Mouse (Mus musculus): Measurements from ENCODE around the gene Clip3. TPM values are rescaled to one million over a fixed set of nuclear protein-coding genes. Genes with fewer than 3 reads are reported as not detected.

Clip3 gene
- polyA plus RNA-seq, 1 experiment from 2014 or later: 124 TPM

DNA sequence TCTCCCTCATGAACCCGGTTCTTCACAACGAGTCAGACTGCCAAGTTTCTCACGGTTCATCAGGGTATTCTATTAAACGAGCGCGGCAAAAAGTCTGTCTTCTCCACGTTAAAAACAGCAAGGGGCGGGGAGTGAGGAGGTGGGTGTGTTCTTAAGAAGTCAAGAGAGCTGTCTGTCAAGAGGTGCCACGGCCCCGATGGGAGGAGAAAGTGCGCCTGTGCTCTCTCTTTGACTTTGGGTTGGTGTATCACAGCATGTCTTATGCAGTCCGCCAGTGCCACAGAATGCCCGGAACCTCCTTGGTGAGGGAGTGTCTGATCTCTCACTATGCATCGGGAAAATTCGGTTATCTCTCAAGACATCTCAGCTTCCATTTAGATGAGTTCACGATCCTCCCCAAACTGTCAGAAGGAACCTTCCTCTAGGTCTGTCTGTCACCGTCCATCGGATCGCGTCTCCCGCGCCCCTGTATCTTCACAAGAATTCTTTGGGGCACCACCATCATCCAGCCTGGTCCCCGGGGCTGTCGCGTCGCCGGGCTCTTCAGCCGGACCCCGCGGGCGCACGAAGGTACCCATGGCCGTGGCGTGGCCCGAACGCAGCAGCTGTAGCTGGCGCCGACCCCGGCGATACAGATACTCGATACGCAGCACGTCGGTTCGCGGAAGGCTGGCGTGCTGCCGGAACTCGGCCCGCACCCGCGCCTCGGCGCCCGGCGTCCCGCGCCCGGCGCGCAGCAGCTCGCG is 30.2 kb downstream of the Clip3 start, which contains the start of gene E130208F15Rik:
Gene E130208F15Rik (plus strand): TSS at position 202 of the 746 bp plus-strand sequence.
- Histone ChIP-seq H3K9ac (ENCODE audit: low read depth, low read length) (peak within 1 kb of the TSS; percentile 88), H3K27me3 (ENCODE audit: control insufficient read depth, insufficient read depth, low read depth, low read length) (no peaks in the 10 kb centered on the region), H3K27ac (ENCODE audit: low read length) (peak within 1 kb of the TSS; percentile 85), H3K9me3 (replicated peaks; ENCODE audit: control insufficient read depth, low read length, poor library complexity, severe bottlenecking) (no peaks in the 10 kb centered on the region; the same call in 1 of the 2 replicates), H3K4me3 (ENCODE audit: low read depth, low read length) (peak within 1 kb of the TSS; percentile 75), H3K4me1 (ENCODE audit: control insufficient read depth, insufficient read depth, low read length) (peaks cover 14% of the 10 kb centered on the region), H3K36me3 (ENCODE audit: control insufficient read depth, insufficient read depth, low read length) (no peaks in the 10 kb centered on the region), H3K4me2 (ENCODE audit: low read length) (peak within 1 kb of the TSS; percentile 87)
- under 1% methylated on average over 57 of the region's 63 CpGs for WGBS
- ATAC-seq: peak; percentile 70

DNA sequence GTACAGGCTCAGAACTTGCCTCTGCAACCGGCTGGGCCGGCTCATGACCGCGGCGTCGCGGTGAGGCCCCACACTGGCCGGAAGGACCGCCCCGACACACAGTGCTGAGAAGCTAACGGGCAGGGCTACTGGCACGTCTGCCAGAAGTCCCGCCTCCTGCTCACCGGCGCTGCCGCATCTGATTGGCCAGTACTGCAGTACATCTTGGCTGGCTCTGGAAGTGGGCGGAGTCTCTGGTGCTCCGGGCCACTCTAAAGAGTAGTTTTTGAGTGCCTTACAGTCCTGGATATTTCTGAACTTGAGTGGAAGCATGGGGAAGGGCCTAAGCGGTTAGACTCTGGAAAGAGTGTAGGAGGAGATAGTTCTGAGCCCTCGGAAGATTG is 30.7 kb downstream of the Clip3 start:
- Histone ChIP-seq H3K36me3 (ENCODE audit: control insufficient read depth, insufficient read depth, low read length) (no peaks in the 10 kb centered on the region), H3K9ac (ENCODE audit: low read depth, low read length) (peak overlapping the region; percentile 88), H3K9me3 (replicated peaks; ENCODE audit: control insufficient read depth, low read length, poor library complexity, severe bottlenecking) (no peaks in the 10 kb centered on the region; the same call in 1 of the 2 replicates), H3K4me3 (ENCODE audit: low read depth, low read length) (peak overlapping the region; percentile 75), H3K27me3 (ENCODE audit: control insufficient read depth, insufficient read depth, low read depth, low read length) (no peaks in the 10 kb centered on the region), H3K27ac (ENCODE audit: low read length) (peak overlapping the region; percentile 85), H3K4me2 (ENCODE audit: low read length) (peak overlapping the region; percentile 87), H3K4me1 (ENCODE audit: control insufficient read depth, insufficient read depth, low read length) (peaks cover 14% of the 10 kb centered on the region)
- ATAC-seq: peak; percentile 99
- under 1% methylated on average over 20 of the region's 20 CpGs for WGBS

DNA sequence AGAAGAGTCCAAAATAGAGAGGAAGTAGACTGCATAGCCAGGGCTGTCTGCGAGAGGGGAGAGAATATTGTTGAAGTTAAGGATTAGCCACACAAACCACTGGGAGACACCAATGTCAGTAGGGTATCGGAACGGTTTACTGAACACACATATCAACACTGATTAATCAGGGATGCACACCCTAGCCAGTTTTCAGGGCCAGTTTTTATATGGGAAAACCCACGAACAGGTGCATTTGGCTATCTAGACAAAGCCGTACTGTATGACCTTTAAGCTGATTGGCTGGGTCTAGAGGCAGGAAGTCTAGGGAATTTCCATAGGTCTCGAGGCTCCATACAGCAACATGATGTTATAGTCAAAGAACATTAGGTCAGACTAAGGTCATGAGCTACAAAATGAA is 31.3 kb downstream of the Clip3 start:
- WGBS: 35% methylated on average over 6 of the region's 6 CpGs
- ATAC-seq: no peak
- Histone ChIP-seq H3K4me2 (ENCODE audit: low read length) (peak overlapping the region; percentile 87), H3K9me3 (replicated peaks; ENCODE audit: control insufficient read depth, low read length, poor library complexity, severe bottlenecking) (no peaks in the 10 kb centered on the region; the same call in 1 of the 2 replicates), H3K27me3 (ENCODE audit: control insufficient read depth, insufficient read depth, low read depth, low read length) (no peaks in the 10 kb centered on the region), H3K27ac (ENCODE audit: low read length) (peak overlapping the region; percentile 8), H3K4me3 (ENCODE audit: low read depth, low read length) (peak overlapping the region; percentile 75), H3K4me1 (ENCODE audit: control insufficient read depth, insufficient read depth, low read length) (peaks cover 14% of the 10 kb centered on the region), H3K9ac (ENCODE audit: low read depth, low read length) (peak overlapping the region; percentile 22; the same call in 1 of the 2 replicates), H3K36me3 (ENCODE audit: control insufficient read depth, insufficient read depth, low read length) (no peaks in the 10 kb centered on the region)

DNA sequence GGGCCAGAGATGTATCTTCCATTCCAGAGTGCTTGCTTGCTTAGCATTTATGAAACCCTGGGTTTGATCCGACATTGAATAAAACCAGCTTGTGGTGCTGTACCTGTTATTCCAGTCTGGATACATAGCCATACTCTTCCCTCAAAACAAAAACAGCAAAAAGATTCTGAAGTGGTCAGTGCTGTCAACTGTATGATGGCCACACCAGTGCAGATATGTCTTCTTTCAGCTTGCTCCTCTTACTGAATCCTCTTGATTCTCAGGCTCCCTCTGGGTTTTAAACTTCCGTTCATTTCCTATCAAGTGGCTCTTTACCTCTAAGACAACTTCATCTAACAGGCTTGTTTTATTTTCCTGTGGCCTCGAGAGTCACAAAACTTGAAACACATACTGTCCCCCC is 32.3 kb downstream of the Clip3 start, which contains the start of gene Sdhaf1:
Gene Sdhaf1 (minus strand): TSS at position 101 of the 400 bp plus-strand sequence.
- Histone ChIP-seq H3K4me3 (ENCODE audit: low read depth, low read length) (peak within 1 kb of the TSS; percentile 75), H3K4me1 (ENCODE audit: control insufficient read depth, insufficient read depth, low read length) (peaks cover 14% of the 10 kb centered on the region), H3K9me3 (replicated peaks; ENCODE audit: control insufficient read depth, low read length, poor library complexity, severe bottlenecking) (no peaks in the 10 kb centered on the region; the same call in 1 of the 2 replicates), H3K36me3 (ENCODE audit: control insufficient read depth, insufficient read depth, low read length) (no peaks in the 10 kb centered on the region), H3K4me2 (ENCODE audit: low read length) (peak within 1 kb of the TSS; percentile 87), H3K27ac (ENCODE audit: low read length) (peak within 1 kb of the TSS; percentile 8), H3K27me3 (ENCODE audit: control insufficient read depth, insufficient read depth, low read depth, low read length) (no peaks in the 10 kb centered on the region), H3K9ac (ENCODE audit: low read depth, low read length) (peak within 1 kb of the TSS; percentile 22; the same call in 1 of the 2 replicates)
- 76% methylated on average over 3 of the region's 3 CpGs for WGBS
- ATAC-seq: no peak

DNA sequence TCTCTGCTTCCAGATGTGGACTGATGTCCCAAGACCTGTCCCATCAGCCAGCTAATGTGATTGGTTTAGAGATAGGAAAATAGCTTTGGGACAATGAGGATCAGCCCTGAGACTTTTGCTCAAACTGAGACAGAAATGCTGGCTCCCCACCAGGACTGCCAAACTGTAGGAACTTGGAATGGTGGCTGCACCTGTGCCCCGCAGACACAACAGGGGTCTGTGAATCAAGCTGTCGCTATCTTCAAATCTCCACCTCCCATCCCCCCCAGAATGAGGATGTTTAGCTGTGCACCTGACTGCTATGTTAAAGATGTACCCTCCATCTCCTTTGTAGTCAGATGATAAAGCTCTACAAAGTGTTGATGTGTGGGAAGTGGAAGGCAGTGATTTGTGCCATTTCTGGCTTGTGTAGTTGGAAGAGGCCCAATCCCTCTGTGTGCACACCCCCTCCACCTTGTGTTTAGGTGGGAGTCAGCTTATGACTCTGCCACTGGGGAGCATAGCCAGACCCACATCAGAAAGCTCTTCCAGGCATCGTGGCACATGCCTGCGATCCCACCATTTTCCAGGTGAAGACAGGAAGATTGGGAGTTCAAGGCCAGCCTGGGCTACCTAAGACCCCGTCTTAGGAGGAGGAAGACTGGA is 32.9 kb downstream of the Clip3 start:
- Histone ChIP-seq H3K4me3 (ENCODE audit: low read depth, low read length) (no peak overlapping the region), H3K9ac (ENCODE audit: low read depth, low read length) (no peak overlapping the region), H3K27ac (ENCODE audit: low read length) (no peak overlapping the region), H3K27me3 (ENCODE audit: control insufficient read depth, insufficient read depth, low read depth, low read length) (no peaks in the 10 kb centered on the region), H3K4me2 (ENCODE audit: low read length) (no peak overlapping the region), H3K36me3 (ENCODE audit: control insufficient read depth, insufficient read depth, low read length) (no peaks in the 10 kb centered on the region), H3K4me1 (ENCODE audit: control insufficient read depth, insufficient read depth, low read length) (peaks cover 14% of the 10 kb centered on the region), H3K9me3 (replicated peaks; ENCODE audit: control insufficient read depth, low read length, poor library complexity, severe bottlenecking) (no peaks in the 10 kb centered on the region; the same call in 1 of the 2 replicates)
- no peak for ATAC-seq
- WGBS: 80% methylated on average over 5 of the region's 5 CpGs

DNA sequence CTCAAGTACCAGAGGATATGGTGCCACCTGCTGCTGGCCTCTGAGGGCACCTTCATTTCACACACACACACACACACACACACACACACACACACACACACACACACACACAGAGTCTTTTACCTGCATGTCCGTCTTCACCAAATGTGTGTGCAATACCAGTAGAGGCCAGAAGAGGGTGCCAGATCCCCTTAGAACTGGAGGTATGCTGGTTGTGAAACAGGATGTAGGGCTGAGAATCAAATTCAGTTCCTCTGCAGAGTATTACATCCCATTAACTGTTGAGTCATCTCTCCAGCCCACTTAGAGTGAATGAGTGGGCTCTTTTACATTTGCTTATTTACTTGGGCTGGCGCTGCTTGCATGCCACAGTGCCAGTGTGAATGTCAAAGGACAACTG is 33.8 kb downstream of the Clip3 start:
- no peak overlapping the region for H3K9ac ChIP-seq (ENCODE audit: low read depth, low read length)
- H3K4me1 ChIP-seq (ENCODE audit: control insufficient read depth, insufficient read depth, low read length): peaks cover 14% of the 10 kb centered on the region
- H3K4me3 ChIP-seq (ENCODE audit: low read depth, low read length): no peak overlapping the region
- 44% methylated on average over 2 of the region's 2 CpGs for WGBS
- H3K27me3 ChIP-seq (ENCODE audit: control insufficient read depth, insufficient read depth, low read depth, low read length): no peaks in the 10 kb centered on the region
- ATAC-seq: no peak
- H3K4me2 ChIP-seq (ENCODE audit: low read length): no peak overlapping the region
- no peak overlapping the region for H3K27ac ChIP-seq (ENCODE audit: low read length)
- no peaks in the 10 kb centered on the region for H3K36me3 ChIP-seq (ENCODE audit: control insufficient read depth, insufficient read depth, low read length)
- H3K9me3 ChIP-seq (replicated peaks; ENCODE audit: control insufficient read depth, low read length, poor library complexity, severe bottlenecking): no peaks in the 10 kb centered on the region; the same call in 1 of the 2 replicates

DNA sequence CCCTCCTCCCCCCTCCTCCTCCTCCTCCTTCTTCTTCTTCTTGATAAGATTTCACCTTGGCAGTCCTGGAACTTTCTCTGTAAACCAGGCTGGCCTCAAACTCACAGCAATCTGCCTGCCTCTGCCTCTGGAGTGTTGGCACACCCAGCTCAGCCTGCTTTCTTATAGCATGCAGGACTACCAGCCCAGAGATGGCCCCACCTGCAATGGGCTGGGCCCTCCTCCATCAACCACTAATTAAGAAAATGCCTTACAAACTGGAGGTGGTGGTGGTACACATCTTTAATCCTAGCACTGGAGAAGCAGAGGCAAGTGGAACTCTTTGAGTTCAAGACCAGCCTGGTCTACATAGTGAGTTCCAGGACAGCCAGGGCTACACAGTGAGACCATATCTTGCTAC is 34.9 kb downstream of the Clip3 start:
- Histone ChIP-seq H3K27ac (ENCODE audit: low read length) (no peak overlapping the region), H3K4me1 (ENCODE audit: control insufficient read depth, insufficient read depth, low read length) (peaks cover 7% of the 10 kb centered on the region), H3K4me2 (ENCODE audit: low read length) (no peak overlapping the region), H3K9me3 (replicated peaks; ENCODE audit: control insufficient read depth, low read length, poor library complexity, severe bottlenecking) (no peaks in the 10 kb centered on the region; the same call in 1 of the 2 replicates), H3K36me3 (ENCODE audit: control insufficient read depth, insufficient read depth, low read length) (no peaks in the 10 kb centered on the region), H3K4me3 (ENCODE audit: low read depth, low read length) (no peak overlapping the region), H3K9ac (ENCODE audit: low read depth, low read length) (no peak overlapping the region), H3K27me3 (ENCODE audit: control insufficient read depth, insufficient read depth, low read depth, low read length) (no peaks in the 10 kb centered on the region)
- ATAC-seq: no peak

DNA sequence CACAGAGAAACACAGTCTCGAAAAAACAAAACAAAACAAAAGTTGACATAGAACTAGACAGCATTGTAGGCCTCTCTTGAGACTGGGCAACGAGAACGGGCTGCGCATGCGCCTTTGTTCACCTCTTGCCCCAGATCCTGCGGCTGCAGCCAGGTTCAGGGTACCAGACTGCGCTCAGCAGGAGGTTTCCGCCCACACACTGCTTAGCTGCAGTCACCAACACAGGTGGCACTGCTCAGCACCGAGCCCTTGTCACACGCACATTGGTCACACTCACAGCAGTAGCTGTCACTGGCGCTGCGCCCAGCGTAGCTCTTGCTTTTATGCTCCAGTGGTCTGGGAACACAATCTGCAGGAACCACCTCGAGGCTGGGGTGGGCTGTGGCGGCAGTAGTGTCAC is 35.6 kb downstream of the Clip3 start:
- WGBS: 57% methylated on average over 15 of the region's 15 CpGs
- Histone ChIP-seq H3K27ac (ENCODE audit: low read length) (no peak overlapping the region), H3K36me3 (ENCODE audit: control insufficient read depth, insufficient read depth, low read length) (no peaks in the 10 kb centered on the region), H3K27me3 (ENCODE audit: control insufficient read depth, insufficient read depth, low read depth, low read length) (no peaks in the 10 kb centered on the region), H3K4me3 (ENCODE audit: low read depth, low read length) (no peak overlapping the region), H3K4me1 (ENCODE audit: control insufficient read depth, insufficient read depth, low read length) (peaks cover 9% of the 10 kb centered on the region), H3K9ac (ENCODE audit: low read depth, low read length) (no peak overlapping the region), H3K4me2 (ENCODE audit: low read length) (no peak overlapping the region), H3K9me3 (replicated peaks; ENCODE audit: control insufficient read depth, low read length, poor library complexity, severe bottlenecking) (no peaks in the 10 kb centered on the region; the same call in 1 of the 2 replicates)
- ATAC-seq: no peak

DNA sequence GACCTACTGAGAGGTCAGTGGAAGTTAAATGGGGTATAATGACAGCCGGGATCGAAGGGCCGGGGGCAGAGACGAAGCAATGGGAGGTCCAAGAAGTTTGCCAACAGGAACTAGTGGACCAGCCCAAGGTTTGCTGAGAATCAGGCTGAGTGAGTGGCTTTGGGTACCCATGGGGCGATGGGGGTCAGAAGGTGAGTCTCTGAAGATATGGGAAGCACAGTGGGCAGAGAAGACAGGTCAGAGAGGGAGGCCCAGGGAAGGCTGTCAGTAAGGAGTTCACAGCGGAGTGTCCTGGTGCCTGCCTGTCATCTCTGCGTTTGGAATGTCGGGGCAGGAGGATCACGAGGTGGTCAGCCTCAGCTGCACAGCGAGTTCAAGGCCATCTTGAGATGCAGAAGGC is 36.9 kb downstream of the Clip3 start:
- no peaks in the 10 kb centered on the region for H3K27me3 ChIP-seq (ENCODE audit: control insufficient read depth, insufficient read depth, low read depth, low read length)
- H3K36me3 ChIP-seq (ENCODE audit: control insufficient read depth, insufficient read depth, low read length): no peaks in the 10 kb centered on the region

More for the DNA sequence above, 36.9 kb downstream of the Clip3 start:
- Histone ChIP-seq H3K27ac (ENCODE audit: low read length) (no peak overlapping the region), H3K9ac (ENCODE audit: low read depth, low read length) (no peak overlapping the region), H3K4me2 (ENCODE audit: low read length) (no peak overlapping the region), H3K4me1 (ENCODE audit: control insufficient read depth, insufficient read depth, low read length) (peaks cover 6% of the 10 kb centered on the region), H3K4me3 (ENCODE audit: low read depth, low read length) (no peak overlapping the region), H3K9me3 (replicated peaks; ENCODE audit: control insufficient read depth, low read length, poor library complexity, severe bottlenecking) (no peaks in the 10 kb centered on the region; the same call in 1 of the 2 replicates)
- WGBS: 48% methylated on average over 10 of the region's 10 CpGs
- ATAC-seq: no peak

All from midbrain, embryonic 16.5 days (tissue).